Mouse (Mus musculus): ENCODE results near the gene Adh6b. TPM values are rescaled to one million over a fixed set of nuclear protein-coding genes. Genes with fewer than 3 reads are reported as not detected.

Gene Adh6b
- polyA plus RNA-seq (2012; rRNA removed): 0.05 and 0.17 TPM in 2 replicates

GRCm38 (mm10) chr3:138341471-138341870, at the start of gene Adh6b:
Gene Adh6b, plus strand, starts transcription at chr3:138341775.
- Histone ChIP-seq H3K27me3 (ENCODE audit: control insufficient read depth, insufficient read depth, low read length) (no peaks in the 10 kb centered on the region), H3K4me3 (ENCODE audit: control insufficient read depth, low read depth, low read length) (no peak within 1 kb of the TSS), H3K27ac (ENCODE audit: control insufficient read depth, insufficient read depth, low read depth, low read length) (no peak within 1 kb of the TSS), H3K36me3 (ENCODE audit: control insufficient read depth, insufficient read depth, low read length) (no peaks in the 10 kb centered on the region), H3K4me1 (ENCODE audit: control insufficient read depth, insufficient read depth, low read length) (peaks cover 3% of the 10 kb centered on the region; the same call in 1 of the 2 replicates)
- TF ChIP-seq CTCF (IDR thresholded peaks at IDR 0.05; ENCODE audit: control insufficient read depth, insufficient read depth, insufficient replicate concordance, low read depth, low read length) (no peak), POLR2A (IDR thresholded peaks at IDR 0.05; ENCODE audit: control insufficient read depth, low read depth, low read length) (no peak)

GRCm38 (mm10) chr3:138293298-138293895, 48.2 kb upstream of the Adh6b start:
- H3K27ac ChIP-seq (ENCODE audit: control insufficient read depth, insufficient read depth, low read depth, low read length): no peak overlapping the region

GRCm38 (mm10) chr3:138300130-138300529, 41.4 kb upstream of the Adh6b start:
- H3K4me1 ChIP-seq (ENCODE audit: control insufficient read depth, insufficient read depth, low read length): no peaks in the 10 kb centered on the region
- TF ChIP-seq POLR2A (IDR thresholded peaks at IDR 0.05; ENCODE audit: control insufficient read depth, low read depth, low read length) (no peak), CTCF (IDR thresholded peaks at IDR 0.05; ENCODE audit: control insufficient read depth, insufficient read depth, insufficient replicate concordance, low read depth, low read length) (no peak)
- no peak overlapping the region for H3K4me3 ChIP-seq (ENCODE audit: control insufficient read depth, low read depth, low read length)
- no peaks in the 10 kb centered on the region for H3K36me3 ChIP-seq (ENCODE audit: control insufficient read depth, insufficient read depth, low read length)
- H3K27ac ChIP-seq (ENCODE audit: control insufficient read depth, insufficient read depth, low read depth, low read length): no peak overlapping the region
- H3K27me3 ChIP-seq (ENCODE audit: control insufficient read depth, insufficient read depth, low read length): no peaks in the 10 kb centered on the region

More at GRCm38 (mm10) chr3:138293298-138293895, 48.2 kb upstream of the Adh6b start:
- Histone ChIP-seq H3K36me3 (ENCODE audit: control insufficient read depth, insufficient read depth, low read length) (no peaks in the 10 kb centered on the region), H3K4me3 (ENCODE audit: control insufficient read depth, low read depth, low read length) (no peak overlapping the region), H3K27me3 (ENCODE audit: control insufficient read depth, insufficient read depth, low read length) (no peaks in the 10 kb centered on the region), H3K4me1 (ENCODE audit: control insufficient read depth, insufficient read depth, low read length) (no peaks in the 10 kb centered on the region)
- TF ChIP-seq POLR2A (IDR thresholded peaks at IDR 0.05; ENCODE audit: control insufficient read depth, low read depth, low read length) (no peak), CTCF (IDR thresholded peaks at IDR 0.05; ENCODE audit: control insufficient read depth, insufficient read depth, insufficient replicate concordance, low read depth, low read length) (no peak)

- Histone ChIP-seq H3K4me3 (ENCODE audit: control insufficient read depth, low read depth, low read length) (no peak overlapping the region), H3K27me3 (ENCODE audit: control insufficient read depth, insufficient read depth, low read length) (no peaks in the 10 kb centered on the region), H3K4me1 (ENCODE audit: control insufficient read depth, insufficient read depth, low read length) (no peaks in the 10 kb centered on the region), H3K27ac (ENCODE audit: control insufficient read depth, insufficient read depth, low read depth, low read length) (no peak overlapping the region), H3K36me3 (ENCODE audit: control insufficient read depth, insufficient read depth, low read length) (no peaks in the 10 kb centered on the region)
- TF ChIP-seq CTCF (IDR thresholded peaks at IDR 0.05; ENCODE audit: control insufficient read depth, insufficient read depth, insufficient replicate concordance, low read depth, low read length) (no peak), POLR2A (IDR thresholded peaks at IDR 0.05; ENCODE audit: control insufficient read depth, low read depth, low read length) (no peak)
These were observed 38.9 kb upstream of the Adh6b start for GRCm38 (mm10) chr3:138302676-138303075.

GRCm38 (mm10) chr3:138303771-138304488, 37.6 kb upstream of the Adh6b start:
- Histone ChIP-seq H3K36me3 (ENCODE audit: control insufficient read depth, insufficient read depth, low read length) (no peaks in the 10 kb centered on the region), H3K27me3 (ENCODE audit: control insufficient read depth, insufficient read depth, low read length) (no peaks in the 10 kb centered on the region), H3K27ac (ENCODE audit: control insufficient read depth, insufficient read depth, low read depth, low read length) (no peak overlapping the region), H3K4me1 (ENCODE audit: control insufficient read depth, insufficient read depth, low read length) (no peaks in the 10 kb centered on the region), H3K4me3 (ENCODE audit: control insufficient read depth, low read depth, low read length) (no peak overlapping the region)
- TF ChIP-seq POLR2A (IDR thresholded peaks at IDR 0.05; ENCODE audit: control insufficient read depth, low read depth, low read length) (no peak), CTCF (IDR thresholded peaks at IDR 0.05; ENCODE audit: control insufficient read depth, insufficient read depth, insufficient replicate concordance, low read depth, low read length) (no peak)

GRCm38 (mm10) chr3:138304489-138304871, 37.1 kb upstream of the Adh6b start:
- Histone ChIP-seq H3K27ac (ENCODE audit: control insufficient read depth, insufficient read depth, low read depth, low read length) (no peak overlapping the region), H3K36me3 (ENCODE audit: control insufficient read depth, insufficient read depth, low read length) (no peaks in the 10 kb centered on the region), H3K4me1 (ENCODE audit: control insufficient read depth, insufficient read depth, low read length) (no peaks in the 10 kb centered on the region), H3K4me3 (ENCODE audit: control insufficient read depth, low read depth, low read length) (no peak overlapping the region), H3K27me3 (ENCODE audit: control insufficient read depth, insufficient read depth, low read length) (no peaks in the 10 kb centered on the region)
- no peak for TF ChIP-seq POLR2A (IDR thresholded peaks at IDR 0.05; ENCODE audit: control insufficient read depth, low read depth, low read length)
- TF ChIP-seq CTCF (IDR thresholded peaks at IDR 0.05; ENCODE audit: control insufficient read depth, insufficient read depth, insufficient replicate concordance, low read depth, low read length): no peak

GRCm38 (mm10) chr3:138305486-138306289, 35.9 kb upstream of the Adh6b start:
- H3K36me3 ChIP-seq (ENCODE audit: control insufficient read depth, insufficient read depth, low read length): no peaks in the 10 kb centered on the region
- no peak overlapping the region for H3K27ac ChIP-seq (ENCODE audit: control insufficient read depth, insufficient read depth, low read depth, low read length)
- no peaks in the 10 kb centered on the region for H3K27me3 ChIP-seq (ENCODE audit: control insufficient read depth, insufficient read depth, low read length)
- H3K4me1 ChIP-seq (ENCODE audit: control insufficient read depth, insufficient read depth, low read length): peaks cover 1% of the 10 kb centered on the region; the same call in 1 of the 2 replicates
- TF ChIP-seq CTCF (IDR thresholded peaks at IDR 0.05; ENCODE audit: control insufficient read depth, insufficient read depth, insufficient replicate concordance, low read depth, low read length) (no peak), POLR2A (IDR thresholded peaks at IDR 0.05; ENCODE audit: control insufficient read depth, low read depth, low read length) (no peak)
- no peak overlapping the region for H3K4me3 ChIP-seq (ENCODE audit: control insufficient read depth, low read depth, low read length)
